Mouse (Mus musculus) heart, embryonic 11.5 days (tissue): ENCODE data around the gene Cxcr1. TPM values are rescaled to one million over a fixed set of nuclear protein-coding genes. Genes with fewer than 3 reads are reported as not detected.

Experiments
- microRNA counts: library from miRNA; unstranded; fragments of <30 nt; microRNA quantifications from one replicate; lab custom pipeline; 2015
- microRNA-seq: library from miRNA; unstranded; fragments of <30 nt; microRNA quantifications from one replicate; pipeline ENCODE4, GENCODE M21; 2016; ENCODE audit warnings: borderline number of aligned reads
- polyA plus RNA-seq: library from polyadenylated mRNA; unstranded; fragments of >200 nt; fragmentation: Nextera tagmentation; extraction: Ambion mirVana; gene quantifications from 2 replicates; pipeline ENCODE4 v1.2.1, GENCODE M21; 2014

Cxcr1 gene
- polyA plus RNA-seq, 1 experiment from 2014 or later: not detected

MicroRNA genes within 50 kb of the gene (microRNA counts, 519-probe panel; counts per million panel counts)
- 32.2 counts per million for microRNA mmu-miR-1928 (lab: Ali Mortazavi, UCI)

Small RNAs within 50 kb of the gene (microRNA-seq; reads per million reads assigned to microRNA genes)
- not detected for gene Mir1928

Other genes with a start within 250 kb of the Cxcr1 start
- 71.9 and 75.6 TPM in 2 replicates for gene Tns1, start 70.2 kb downstream of the Cxcr1 start, polyA plus RNA-seq
- 0.21 and 0.39 TPM in 2 replicates for gene Rufy4, start 69.1 kb downstream of the Cxcr1 start, polyA plus RNA-seq
- 0.07 TPM in 1 of 2 replicates, not detected in the other for gene Cxcr2, start 40.6 kb downstream of the Cxcr1 start, polyA plus RNA-seq
- 387 and 411 TPM in 2 replicates for gene Arpc2, start 41.5 kb upstream of the Cxcr1 start, polyA plus RNA-seq
- gene Gpbar1, start 83.9 kb upstream of the Cxcr1 start, polyA plus RNA-seq: 0.83 and 1.0 TPM in 2 replicates
- gene Aamp, start 90.1 kb upstream of the Cxcr1 start, polyA plus RNA-seq: 173 and 193 TPM in 2 replicates
- gene Pnkd, start 90.3 kb upstream of the Cxcr1 start, polyA plus RNA-seq: 225 and 231 TPM in 2 replicates
- 29.2 and 37.1 TPM in 2 replicates for gene Tmbim1, start 111.0 kb upstream of the Cxcr1 start, polyA plus RNA-seq
- 0.17 and 0.59 TPM in 2 replicates for gene Catip, start 167.5 kb upstream of the Cxcr1 start, polyA plus RNA-seq
- gene Slc11a1, start 180.6 kb upstream of the Cxcr1 start, polyA plus RNA-seq: 1.1 TPM in 2 replicates
- 59.6 and 63.8 TPM in 2 replicates for gene Ctdsp1, start 196.9 kb upstream of the Cxcr1 start, polyA plus RNA-seq
- gene Vil1, start 214.7 kb upstream of the Cxcr1 start, polyA plus RNA-seq: 0.23 and 0.45 TPM in 2 replicates